Mouse (Mus musculus) limb, embryonic 11.5 days (tissue): ENCODE measurements at regions not wholly inside any gene's neighbourhood (a gene's known extent, or its start where the extent isn't known, plus 50 kb on each side); places are given as distances from the start of the nearest gene placed in this dataset.

Experiments
- ATAC-seq: fragments of 200-750 bp; cut with Nextera tagmentation; 2 replicates; pipeline ENCODE4 v1.8.0; 2017; ENCODE audit warnings: low read depth; ENCODE audit not compliant: insufficient number of reproducible peaks, low FRiP score, low TSS enrichment
- DNase-seq: peaks from one replicate; pipeline ENCODE4 v3.0.0-alpha.2; 2015; ENCODE audit warnings: low spot score
- H3K27ac ChIP-seq: fragments of 300-500 bp; sonication (generic); replicated peaks from 2 replicates; pipeline ENCODE4 v1.5.1; 2014; ENCODE audit warnings: low read depth, mild to moderate bottlenecking, low read length
- H3K27me3 ChIP-seq: fragments of 300-500 bp; sonication (generic); 2 replicates; pipeline ENCODE4 v1.6.1; 2014; ENCODE audit warnings: mild to moderate bottlenecking, low read length, mixed read lengths; ENCODE audit not compliant: control insufficient read depth, insufficient read depth
- H3K36me3 ChIP-seq: fragments of 300-500 bp; sonication (generic); 2 replicates; pipeline ENCODE4 v1.6.1; 2014; ENCODE audit warnings: mild to moderate bottlenecking, low read length, moderate library complexity, mixed read lengths; ENCODE audit not compliant: control insufficient read depth, insufficient read depth
- H3K4me1 ChIP-seq: fragments of 300-500 bp; sonication (generic); 2 replicates; pipeline ENCODE4 v1.6.1; 2014; ENCODE audit warnings: low read length, mixed read lengths; ENCODE audit not compliant: control insufficient read depth, insufficient read depth
- H3K4me2 ChIP-seq: fragments of 300-500 bp; sonication (generic); 2 replicates; pipeline ENCODE4 v1.6.1; 2014; ENCODE audit warnings: low read depth, mild to moderate bottlenecking, moderate library complexity; ENCODE audit not compliant: severe bottlenecking
- H3K4me3 ChIP-seq: fragments of 300-500 bp; sonication (generic); 2 replicates; pipeline ENCODE4 v1.5.1; 2014; ENCODE audit warnings: low read depth, low read length
- H3K9ac ChIP-seq: fragments of 300-500 bp; sonication (generic); 2 replicates; pipeline ENCODE4 v1.6.1; 2014; ENCODE audit warnings: mild to moderate bottlenecking, low read length
- H3K9me3 ChIP-seq: fragments of 300-500 bp; sonication (generic); 2 replicates; pipeline ENCODE4 v1.6.1; 2016; ENCODE audit warnings: low read length; ENCODE audit not compliant: control insufficient read depth
- WGBS: fragments of 180-500 bp; shearing (Covaris S2); extraction: QIAGEN DNeasy Blood & Tissue Kit; methylation state at CpG from one replicate; pipeline ENCODE4 v1.1.7; 2014; 5-methylcytosine and 5-hydroxymethylcytosine counted together

- no peaks in the 10 kb centered on the region for H3K36me3 ChIP-seq
- H3K27ac ChIP-seq: no peak overlapping the region
- DNase-seq (no peak), ATAC-seq (no peak)
- WGBS: 88% methylated on average over 9 of the region's 9 CpGs
- H3K9ac ChIP-seq: no peak overlapping the region
- H3K4me2 ChIP-seq: no peak overlapping the region
- H3K9me3 ChIP-seq: no peaks in the 10 kb centered on the region
- peaks cover 10% of the 10 kb centered on the region for H3K4me1 ChIP-seq
- no peak overlapping the region for H3K4me3 ChIP-seq
- no peaks in the 10 kb centered on the region for H3K27me3 ChIP-seq
Measured at GRCm38 (mm10) chr11:114258218-114258617, 191.4 kb upstream of the Sdk2 start.

GRCm38 (mm10) chr11:114257756-114258155 is 190.9 kb upstream of the Sdk2 start:
- H3K4me1 ChIP-seq: peaks cover 14% of the 10 kb centered on the region
- no peaks in the 10 kb centered on the region for H3K36me3 ChIP-seq
- no peak overlapping the region for H3K9ac ChIP-seq
- ATAC-seq (no peak), DNase-seq (no peak)
- H3K27me3 ChIP-seq: no peaks in the 10 kb centered on the region
- no peaks in the 10 kb centered on the region for H3K9me3 ChIP-seq
- no peak overlapping the region for H3K4me3 ChIP-seq
- WGBS: 72% methylated on average over 6 of the region's 6 CpGs
- no peak overlapping the region for H3K27ac ChIP-seq
- H3K4me2 ChIP-seq: no peak overlapping the region

GRCm38 (mm10) chr11:114257061-114257460 is 190.2 kb upstream of the Sdk2 start:
- DNase-seq (no peak), ATAC-seq (no peak)
- Histone ChIP-seq H3K27ac (no peak overlapping the region), H3K36me3 (no peaks in the 10 kb centered on the region), H3K27me3 (no peaks in the 10 kb centered on the region), H3K4me1 (peaks cover 17% of the 10 kb centered on the region), H3K4me2 (no peak overlapping the region), H3K9me3 (no peaks in the 10 kb centered on the region), H3K4me3 (no peak overlapping the region), H3K9ac (no peak overlapping the region)
- WGBS: 79% methylated on average over 4 of the region's 4 CpGs

GRCm38 (mm10) chr11:114254344-114254743 is 187.5 kb upstream of the Sdk2 start:
- H3K4me1 ChIP-seq: peaks cover 17% of the 10 kb centered on the region
- no peak overlapping the region for H3K9ac ChIP-seq
- H3K36me3 ChIP-seq: no peaks in the 10 kb centered on the region
- H3K27ac ChIP-seq: no peak overlapping the region
- no peaks in the 10 kb centered on the region for H3K27me3 ChIP-seq
- H3K4me2 ChIP-seq: no peak overlapping the region
- WGBS: 88% methylated on average over 1 of the region's 1 CpGs
- DNase-seq (no peak), ATAC-seq (no peak)
- no peak overlapping the region for H3K4me3 ChIP-seq
- no peaks in the 10 kb centered on the region for H3K9me3 ChIP-seq

GRCm38 (mm10) chr11:114251614-114252013 is 184.8 kb upstream of the Sdk2 start:
- ATAC-seq (no peak), DNase-seq (peak; percentile 42)
- no peak overlapping the region for H3K27ac ChIP-seq
- H3K4me3 ChIP-seq: no peak overlapping the region
- 56% methylated on average over 7 of the region's 7 CpGs for WGBS
- no peaks in the 10 kb centered on the region for H3K9me3 ChIP-seq
- no peaks in the 10 kb centered on the region for H3K27me3 ChIP-seq
- H3K4me2 ChIP-seq: no peak overlapping the region
- H3K36me3 ChIP-seq: no peaks in the 10 kb centered on the region
- peaks cover 17% of the 10 kb centered on the region for H3K4me1 ChIP-seq
- no peak overlapping the region for H3K9ac ChIP-seq

GRCm38 (mm10) chr11:114249215-114249614 is 182.4 kb upstream of the Sdk2 start:
- ATAC-seq (no peak), DNase-seq (no peak)
- Histone ChIP-seq H3K36me3 (no peaks in the 10 kb centered on the region), H3K27ac (no peak overlapping the region), H3K4me1 (peaks cover 17% of the 10 kb centered on the region), H3K4me2 (no peak overlapping the region), H3K9ac (no peak overlapping the region), H3K9me3 (no peaks in the 10 kb centered on the region), H3K27me3 (no peaks in the 10 kb centered on the region), H3K4me3 (no peak overlapping the region)
- 85% methylated on average over 7 of the region's 7 CpGs for WGBS

GRCm38 (mm10) chr11:114248261-114248898 is 181.5 kb upstream of the Sdk2 start:
- no peak for ATAC-seq
- no peaks in the 10 kb centered on the region for H3K27me3 ChIP-seq
- WGBS: 78% methylated on average over 4 of the region's 4 CpGs
- no peak for DNase-seq
- no peaks in the 10 kb centered on the region for H3K36me3 ChIP-seq
- no peak overlapping the region for H3K27ac ChIP-seq
- H3K4me3 ChIP-seq: no peak overlapping the region
- H3K4me1 ChIP-seq: peaks cover 9% of the 10 kb centered on the region
- no peak overlapping the region for H3K9ac ChIP-seq
- no peak overlapping the region for H3K4me2 ChIP-seq
- H3K9me3 ChIP-seq: no peaks in the 10 kb centered on the region

- no peak overlapping the region for H3K4me3 ChIP-seq
- DNase-seq (no peak), ATAC-seq (peak; percentile 72; the same call in 1 of the 2 replicates)
- H3K4me2 ChIP-seq: peak overlapping the region; percentile 15; the same call in 1 of the 2 replicates
- WGBS: 18% methylated on average over 8 of the region's 8 CpGs
- H3K36me3 ChIP-seq: no peaks in the 10 kb centered on the region
- no peaks in the 10 kb centered on the region for H3K27me3 ChIP-seq
- H3K4me1 ChIP-seq: peaks cover 9% of the 10 kb centered on the region
- no peak overlapping the region for H3K27ac ChIP-seq
- H3K9me3 ChIP-seq: no peaks in the 10 kb centered on the region
- peak overlapping the region; percentile 30; the same call in 1 of the 2 replicates for H3K9ac ChIP-seq
Measured at GRCm38 (mm10) chr11:114239311-114239803, 172.5 kb upstream of the Sdk2 start.

- no peak overlapping the region for H3K27ac ChIP-seq
- H3K27me3 ChIP-seq: no peaks in the 10 kb centered on the region
- H3K4me1 ChIP-seq: peaks cover 9% of the 10 kb centered on the region
- no peaks in the 10 kb centered on the region for H3K9me3 ChIP-seq
- 71% methylated on average over 5 of the region's 5 CpGs for WGBS
- no peaks in the 10 kb centered on the region for H3K36me3 ChIP-seq
- ATAC-seq (no peak), DNase-seq (no peak)
- H3K9ac ChIP-seq: no peak overlapping the region
- H3K4me3 ChIP-seq: no peak overlapping the region
- H3K4me2 ChIP-seq: no peak overlapping the region
Measured at GRCm38 (mm10) chr11:114238801-114239200, 172.0 kb upstream of the Sdk2 start.
